Mouse (Mus musculus): ENCODE results near the gene Gm21836.
"Not testable (repeated sequence)": the region's sequence is repeated elsewhere in the genome, so short reads cannot be mapped to it uniquely, and the experiment has no call there.

Gm21836 gene

DNA sequence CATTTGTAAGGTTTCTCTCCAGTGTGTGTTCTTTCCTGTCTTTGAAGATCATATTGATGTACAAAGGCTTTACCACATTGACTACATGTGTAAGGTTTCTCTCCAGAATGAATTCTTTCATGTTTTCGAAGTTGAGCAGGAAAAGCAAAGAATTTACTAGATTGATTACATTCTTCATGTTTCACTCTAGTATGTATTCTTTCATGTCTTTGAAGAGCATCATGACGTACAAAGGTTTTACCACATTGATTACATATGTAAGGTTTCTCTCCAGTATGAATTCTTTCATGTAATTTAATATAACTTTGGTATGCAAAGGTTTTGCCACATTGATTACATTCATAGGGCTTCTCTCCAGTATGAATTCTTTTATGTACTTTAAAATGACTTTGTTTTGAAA, at the start of gene Gm21836:
Gene Gm21836, minus strand, starts transcription at position 101 of the 400 bp plus-strand sequence.
- not testable (repeated sequence) for DNase-seq (ENCODE audit: low read depth, low spot score)

DNA sequence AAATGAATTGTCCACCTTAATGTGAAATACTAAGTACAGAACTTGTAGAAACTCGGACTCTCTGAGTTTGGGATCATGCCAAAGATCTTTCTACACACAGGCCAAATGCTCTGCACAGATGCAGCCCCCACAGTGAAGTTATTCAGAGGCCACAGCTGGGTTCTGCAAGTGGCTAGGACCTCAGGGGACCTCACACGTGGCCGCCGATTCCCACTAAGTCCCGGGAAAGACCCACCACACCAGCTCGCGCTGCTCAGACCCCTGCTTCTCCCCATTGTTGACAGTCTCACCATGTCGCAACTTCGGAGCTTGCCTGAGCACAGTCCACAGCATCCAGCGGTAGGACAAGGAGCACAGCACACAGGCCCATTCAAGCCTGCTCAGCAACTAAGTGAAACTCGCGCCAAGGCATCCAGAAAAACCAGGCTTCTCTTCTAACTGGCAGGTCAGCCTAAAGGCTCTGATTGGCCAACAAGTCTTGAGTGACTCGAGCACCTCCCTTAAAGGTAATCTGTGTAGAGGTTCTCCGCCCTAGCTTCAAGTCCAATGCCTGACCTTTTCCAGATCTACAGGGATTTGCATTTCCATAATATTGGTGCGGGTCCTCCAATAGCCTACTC, 13.1 kb downstream of the Gm21836 start:
- DNase-seq (ENCODE audit: low read depth, low spot score) = not testable (repeated sequence)

GRCm38 (mm10) chr9:124478081-124478480, 15.5 kb downstream of the Gm21836 start:
- no peak for DNase-seq (ENCODE audit: low read depth, low spot score)

DNA sequence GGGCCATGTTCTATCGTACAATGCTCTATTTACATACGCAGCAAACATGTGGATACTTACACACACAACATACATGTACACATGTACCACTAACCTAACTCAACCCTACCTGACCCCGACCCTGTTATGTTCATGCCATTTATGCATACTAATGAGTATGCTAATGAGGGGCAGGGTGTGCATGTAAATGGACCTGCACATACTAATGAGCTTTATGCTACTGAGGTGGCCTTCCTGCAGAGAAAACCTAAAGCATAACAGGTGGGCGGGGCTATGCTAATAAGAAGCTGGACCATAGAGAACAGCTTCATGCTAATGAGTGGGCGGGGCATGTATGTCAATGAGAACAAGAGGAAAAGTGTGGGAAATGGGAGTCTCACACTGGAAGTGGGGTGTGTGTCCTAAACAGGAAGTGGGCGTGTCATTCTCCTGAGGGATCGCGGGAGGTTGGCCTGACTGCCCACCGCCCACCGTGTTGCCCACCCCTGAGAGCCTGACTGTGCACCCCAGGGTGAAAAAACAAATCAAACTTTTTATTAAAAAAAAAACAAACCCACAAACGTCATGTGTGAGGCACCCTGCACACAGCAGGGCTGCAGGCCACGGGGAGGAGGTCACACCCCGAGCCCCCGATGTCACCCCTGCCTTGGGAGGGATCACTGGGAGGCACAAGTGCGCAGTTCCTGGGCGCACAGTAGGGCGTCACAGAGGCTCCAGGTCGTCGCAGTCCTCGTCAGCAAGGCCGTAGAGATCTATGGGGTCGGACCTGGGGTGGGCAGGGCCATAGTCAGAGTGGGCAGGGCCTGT, 17.3 kb downstream of the Gm21836 start, which contains the start of gene Ppp2r3d:
Gene Ppp2r3d, minus strand, starts transcription at position 803 of the 807 bp plus-strand sequence.
- peak; percentile 72 for DNase-seq (ENCODE audit: low read depth, low spot score)

DNA sequence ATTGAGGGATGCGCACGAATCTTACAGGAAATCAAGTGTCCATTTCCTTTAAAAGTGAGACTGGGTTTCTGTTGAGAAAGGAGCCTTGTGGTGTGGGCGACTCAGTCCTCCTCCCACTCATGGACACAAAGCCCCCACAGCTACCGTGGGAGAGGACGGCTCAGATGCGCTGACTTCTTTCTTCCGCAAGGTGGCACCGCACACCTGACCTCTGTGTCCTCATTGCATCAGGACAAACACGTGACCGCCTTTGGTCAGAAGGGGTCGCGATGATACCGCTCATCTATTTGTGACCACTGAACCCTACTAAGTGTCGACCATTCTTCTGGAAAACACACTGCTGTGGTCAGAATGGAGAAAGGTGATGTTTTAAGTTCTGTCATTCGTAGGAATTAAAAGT, 17.9 kb downstream of the Gm21836 start:
- peak; percentile 59 for DNase-seq (ENCODE audit: low read depth, low spot score)

- peak; percentile 43 for DNase-seq (ENCODE audit: low read depth, low spot score)
Observed at GRCm38 (mm10) chr9:124456572-124456971, 37.0 kb downstream of the Gm21836 start.

Measured in R1 (cell line).